Mouse (Mus musculus) erythroblast, embryonic 14.5 days (primary cell): ENCODE measurements around the gene Pex14.

Source experiments
- GATA1 ChIP-seq: IDR thresholded peaks from 2 replicates; pipeline ENCODE4 v1.6.1; 2012; ENCODE audit warnings: low read length, inconsistent platforms, mixed read lengths
- TAL1 ChIP-seq: IDR thresholded peaks from 3 replicates; pipeline ENCODE4 v1.6.1; 2012; ENCODE audit warnings: low read length, inconsistent platforms, mixed read lengths

GRCm38 (mm10) chr4:149078261-149078660 is 21.4 kb downstream of the Pex14 start:
- no peak for TF ChIP-seq GATA1
- TF ChIP-seq TAL1, result no peak
